In the genomic region with DNA sequence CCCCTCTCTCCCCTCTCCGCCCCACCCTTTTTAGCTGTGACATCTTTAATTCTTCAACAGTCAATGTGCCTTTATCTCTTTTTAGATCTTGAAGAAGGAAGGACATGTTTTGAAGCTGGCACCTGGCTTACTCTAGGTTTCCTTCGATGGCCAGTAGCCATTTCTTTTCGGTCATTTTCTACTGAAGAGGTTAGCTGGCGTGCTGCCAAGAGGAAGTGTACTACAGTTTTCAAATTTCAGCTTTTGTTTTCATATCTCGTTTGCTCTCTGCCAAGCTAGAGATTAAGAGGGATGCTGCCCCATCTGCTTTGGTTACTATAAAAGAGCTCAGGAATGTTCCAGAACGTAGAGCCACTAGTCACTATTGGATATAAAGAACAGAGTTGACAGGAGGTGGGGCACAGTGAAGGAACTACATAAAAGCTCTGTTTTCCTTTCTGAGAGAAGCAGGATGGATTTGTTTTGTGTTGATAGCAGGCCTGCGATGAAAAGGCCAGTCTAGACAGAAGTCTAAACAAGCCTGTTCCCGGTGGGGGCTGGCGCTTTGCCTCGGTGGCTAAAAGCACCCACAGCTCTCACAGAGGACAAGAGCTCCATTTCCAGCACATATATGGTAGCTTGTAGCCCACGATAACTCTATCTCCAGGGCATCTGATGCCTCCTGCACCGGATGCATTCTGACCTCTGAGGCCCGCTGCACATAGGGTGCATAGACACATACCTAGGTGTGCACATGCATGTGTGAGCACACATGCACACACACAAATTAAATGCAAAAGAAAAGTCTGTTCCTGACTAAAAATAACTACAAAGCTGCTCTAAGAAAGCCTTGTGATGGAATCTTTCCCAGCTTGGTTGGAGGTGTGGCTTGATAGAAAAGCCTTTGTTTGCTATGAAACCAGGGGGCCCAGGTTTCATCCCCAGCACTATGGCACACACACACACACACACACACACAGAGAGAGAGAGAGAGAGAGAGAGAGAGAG, we compare ENCODE assay signal across 8 mouse cellular contexts. TPM values are rescaled to one million over a fixed set of nuclear protein-coding genes. Genes with fewer than 3 reads are reported as not detected.
DNase-seq lines count a peak whose midpoint lies in the region; ATAC-seq and TF ChIP-seq lines count a peak whose summit lies in the region.

No protein-coding gene starts in this region.

- peak overlapping the region; percentile 65 for H3K27ac ChIP-seq in MEL (ENCODE audit: control insufficient read depth, low read depth, low read length)
- H3K27ac ChIP-seq in hindbrain, embryonic 14.5 days = peak overlapping the region; percentile 76
- H3K27ac ChIP-seq in liver, adult 2 months (replicated peaks; ENCODE audit: insufficient read depth, low read depth, low read length) = peak overlapping the region; percentile 54
- peak overlapping the region; percentile 70 for H3K27ac ChIP-seq in midbrain, embryonic 15.5 days
- peak overlapping the region; percentile 96 for H3K27ac ChIP-seq in thymus, adult 2 months (ENCODE audit: control insufficient read depth, insufficient read depth, low read length)

- H3K9me3 ChIP-seq in MEL (replicated peaks; ENCODE audit: insufficient read depth, low read length) = no peaks in the 10 kb centered on the region
- no peaks in the 10 kb centered on the region for H3K9me3 ChIP-seq in hindbrain, embryonic 14.5 days (ENCODE audit: control insufficient read depth, low read length)
- H3K9me3 ChIP-seq in midbrain, embryonic 15.5 days = no peaks in the 10 kb centered on the region

- 27% methylated on average over 13 of the region's 13 CpGs for WGBS in hindbrain, embryonic 14.5 days
- 38% methylated on average over 13 of the region's 13 CpGs for WGBS in liver, adult 2 months
- WGBS in midbrain, embryonic 15.5 days = 30% methylated on average over 13 of the region's 13 CpGs
- 5% methylated on average over 13 of the region's 13 CpGs for WGBS in thymus, adult 2 months

- H3K79me2 ChIP-seq in MEL (ENCODE audit: control insufficient read depth, insufficient read depth, low read length, poor library complexity) = no peaks in the 10 kb centered on the region
- no peaks in the 10 kb centered on the region for H3K79me2 ChIP-seq in liver, adult 2 months (ENCODE audit: control insufficient read depth, insufficient read depth, low read length)

- DNase-seq in heart, adult 18-20 months = peak; percentile 71 to 83
- DNase-seq in heart, adult 11 months = no peak
- DNase-seq in MEL (ENCODE audit: low read depth, low spot score) = peak; percentile 91
- peak; percentile 79 for DNase-seq in fibroblast of lung, adult 2 months (ENCODE audit: low read depth)
- DNase-seq in hindbrain, embryonic 14.5 days (ENCODE audit: low spot score) = peak; percentile 56
- DNase-seq in liver, adult 2 months (ENCODE audit: extremely low read depth, low read depth, low spot score) = peak; percentile 37
- peak; percentile 55 for DNase-seq in thymus, adult 2 months

- no peak for TF ChIP-seq POLR2A in MEL (IDR thresholded peaks at IDR 0.05; ENCODE audit: control insufficient read depth in 1 of 2, insufficient read depth in 1 of 2, low read depth in 1 of 2, low read length in 2 of 2, poor library complexity in 1 of 2)
- TF ChIP-seq POLR2A in liver, adult 2 months (IDR thresholded peaks at IDR 0.05; ENCODE audit: extremely low read depth, insufficient read depth, low read length) = no peak
- no peak for TF ChIP-seq POLR2A in thymus, adult 2 months (IDR thresholded peaks at IDR 0.05; ENCODE audit: control insufficient read depth, extremely low read depth, insufficient read depth, low read length, poor library complexity)

- peaks cover 11 to 34% of the 10 kb centered on the region in 2 experiments for H3K4me1 ChIP-seq in MEL (ENCODE audit: control insufficient read depth in 1 of 2, insufficient read depth in 2 of 2, low read length in 2 of 2)
- H3K4me1 ChIP-seq in hindbrain, embryonic 14.5 days (replicated peaks; ENCODE audit: control insufficient read depth, insufficient read depth, low read length) = peaks cover 19% of the 10 kb centered on the region
- peaks cover 10% of the 10 kb centered on the region for H3K4me1 ChIP-seq in liver, adult 2 months (ENCODE audit: control insufficient read depth, insufficient read depth, low read length)
- peaks cover 16% of the 10 kb centered on the region for H3K4me1 ChIP-seq in midbrain, embryonic 15.5 days
- H3K4me1 ChIP-seq in thymus, adult 2 months (replicated peaks; ENCODE audit: control insufficient read depth, insufficient read depth, low read length) = peaks cover 41% of the 10 kb centered on the region

- no peak for TF ChIP-seq CTCF in MEL (IDR thresholded peaks at IDR 0.05 in 2 of 3, conservative IDR thresholded peaks at IDR 0.05 in 1 of 3; ENCODE audit: control insufficient read depth in 1 of 3, insufficient read depth in 1 of 3, low read depth in 2 of 3, low read length in 3 of 3, poor library complexity in 1 of 3, severe bottlenecking in 1 of 3)
- TF ChIP-seq CTCF in liver, adult 2 months (IDR thresholded peaks at IDR 0.05; ENCODE audit: low read depth, low read length) = no peak
- TF ChIP-seq CTCF in thymus, adult 2 months (IDR thresholded peaks at IDR 0.05; ENCODE audit: borderline replicate concordance, control insufficient read depth, extremely low read depth, insufficient read depth, low read length, poor library complexity) = no peak

- peak overlapping the region; percentile 57 for H3K9ac ChIP-seq in MEL (ENCODE audit: control insufficient read depth, low read depth, low read length, poor library complexity, severe bottlenecking)
- no peak overlapping the region for H3K9ac ChIP-seq in hindbrain, embryonic 14.5 days
- H3K9ac ChIP-seq in liver, adult 2 months (ENCODE audit: low read depth, low read length) = no peak overlapping the region
- H3K9ac ChIP-seq in midbrain, embryonic 15.5 days = no peak overlapping the region

- H3K4me3 ChIP-seq in MEL (ENCODE audit: control insufficient read depth in 1 of 2, insufficient read depth in 1 of 2, low read depth in 2 of 2, low read length in 2 of 2) = peak overlapping the region; percentile 39 to 46
- H3K4me3 ChIP-seq in hindbrain, embryonic 14.5 days (replicated peaks; ENCODE audit: low read length) = no peak overlapping the region
- H3K4me3 ChIP-seq in liver, adult 2 months (ENCODE audit: insufficient read depth, low read depth, low read length) = no peak overlapping the region
- H3K4me3 ChIP-seq in midbrain, embryonic 15.5 days = no peak overlapping the region
- H3K4me3 ChIP-seq in thymus, adult 2 months (ENCODE audit: control insufficient read depth, insufficient read depth, low read length) = no peak overlapping the region

- TF ChIP-seq EP300 in MEL (IDR thresholded peaks at IDR 0.05; ENCODE audit: low read depth in 1 of 2, low read length in 2 of 2) = peak; percentile 58 to 65; a peak in 3 of 4 replicates

- ATAC-seq in hindbrain, embryonic 14.5 days (ENCODE audit: low FRiP score) = peak; percentile 63; the same call in 1 of the 2 replicates
- peak; percentile 65 for ATAC-seq in midbrain, embryonic 15.5 days (replicated peaks)

- TF ChIP-seq RAD21 in MEL (IDR thresholded peaks at IDR 0.05; ENCODE audit: low read depth, low read length) = no peak

- no peaks in the 10 kb centered on the region for H3K27me3 ChIP-seq in MEL (ENCODE audit: control insufficient read depth in 1 of 2, insufficient read depth in 2 of 2, low read length in 2 of 2)
- no peaks in the 10 kb centered on the region for H3K27me3 ChIP-seq in hindbrain, embryonic 14.5 days (ENCODE audit: control insufficient read depth, insufficient read depth, low read length)
- H3K27me3 ChIP-seq in liver, adult 2 months (ENCODE audit: control insufficient read depth, insufficient read depth, low read length) = no peaks in the 10 kb centered on the region
- H3K27me3 ChIP-seq in midbrain, embryonic 15.5 days (replicated peaks) = no peaks in the 10 kb centered on the region
- no peaks in the 10 kb centered on the region for H3K27me3 ChIP-seq in thymus, adult 2 months (ENCODE audit: control insufficient read depth, insufficient read depth, low read length)

- 0 out of 2 replicates have a peak overlapping the region, but pooled peaks have one; percentile 10 for H3K4me2 ChIP-seq in hindbrain, embryonic 14.5 days (replicated peaks)
- peak overlapping the region; percentile 16; the same call in 1 of the 2 replicates for H3K4me2 ChIP-seq in midbrain, embryonic 15.5 days

- H3K36me3 ChIP-seq in MEL (ENCODE audit: control insufficient read depth in 1 of 2, insufficient read depth in 2 of 2, low read length in 2 of 2) = peaks cover 0 to 21% of the 10 kb centered on the region in 2 experiments; a peak in 2 of 4 replicates
- H3K36me3 ChIP-seq in hindbrain, embryonic 14.5 days (replicated peaks; ENCODE audit: control insufficient read depth, insufficient read depth) = no peaks in the 10 kb centered on the region
- no peaks in the 10 kb centered on the region for H3K36me3 ChIP-seq in liver, adult 2 months (ENCODE audit: control insufficient read depth, insufficient read depth, low read length)
- H3K36me3 ChIP-seq in midbrain, embryonic 15.5 days (replicated peaks) = no peaks in the 10 kb centered on the region
- no peaks in the 10 kb centered on the region for H3K36me3 ChIP-seq in thymus, adult 2 months (ENCODE audit: control insufficient read depth, insufficient read depth, low read length)

TF ChIP-seq in MEL, 35 proteins besides CTCF, POLR2A, EP300 and RAD21 (continues in another document):
- TF ChIP-seq BHLHE40 (IDR thresholded peaks at IDR 0.05; ENCODE audit: borderline replicate concordance, low read depth, low read length) (no peak), MXI1 (IDR thresholded peaks at IDR 0.05; ENCODE audit: low read depth, low read length) (peak; percentile 27; the same call in 1 of the 2 replicates), ETS1 (IDR thresholded peaks at IDR 0.05; ENCODE audit: low read depth, low read length) (peak; percentile 73), ZMIZ1 (IDR thresholded peaks at IDR 0.05; ENCODE audit: low read depth, low read length) (0 out of 2 replicates have a peak, but pooled peaks have one; percentile 16), MAZ (IDR thresholded peaks at IDR 0.05; ENCODE audit: low read depth, low read length) (peak; percentile 54; the same call in 1 of the 2 replicates), TCF12 (IDR thresholded peaks at IDR 0.05; ENCODE audit: low read depth, low read length) (peak; percentile 39; the same call in 1 of the 2 replicates), GABPA (IDR thresholded peaks at IDR 0.05; ENCODE audit: low read depth, low read length) (no peak), TAL1 (IDR thresholded peaks at IDR 0.05; ENCODE audit: low read length) (peak; percentile 43; the same call in 1 of the 2 replicates)

RNA-seq across cellular contexts. Expression of a gene that starts 42.7 kb away (rescaled TPM):
- total RNA-seq in heart, adult 18-20 months (2021) = 10 to 100 TPM; 28.2 to 38.8 TPM
- total RNA-seq in MEL (2012; rRNA removed) = 9.9 and 16.9 TPM in 2 replicates
- 100 to 1,000 TPM in 1 of 2 experiments, 10 to 100 TPM in 1; 21.4 to 275 TPM for polyA plus RNA-seq in MEL (2012; ENCODE audit: insufficient read depth in 1 of 2, insufficient read length in 2 of 2, low read depth in 1 of 2, low replicate concordance in 2 of 2, missing spikeins in 1 of 2)
- polyA plus RNA-seq in hindbrain, embryonic 14.5 days (2014; fragmentation: Nextera tagmentation; extraction: Ambion mirVana) = 35.6 and 42.3 TPM in 2 replicates
- 40.0 and 42.0 TPM in 2 replicates for total RNA-seq in liver, adult 2 months (2014; rRNA removed)
- polyA plus RNA-seq in liver, adult 2 months (2012; rRNA removed) = 16.9 and 20.1 TPM in 2 replicates
- 48.6 and 52.4 TPM in 2 replicates for polyA plus RNA-seq in midbrain, embryonic 15.5 days (2015; fragmentation: Nextera tagmentation; extraction: Ambion mirVana)
- 84.9 and 88.1 TPM in 2 replicates for polyA plus RNA-seq in thymus, adult 2 months (2012; rRNA removed)

Comparison
In these comparisons a context has a peak if more than half of its experiments do, and no peak if none do; other contexts are left out.
1. H3K4me3 ChIP-seq: peak in MEL (2 of 2); none in hindbrain, embryonic 14.5 days (single experiment), liver, adult 2 months (single experiment), midbrain, embryonic 15.5 days (single experiment) and thymus, adult 2 months (single experiment).
2. Peak in every context shown above with its lines, with median percentiles within 50 percentile points of each other: H3K27ac ChIP-seq.